In the genomic region with DNA sequence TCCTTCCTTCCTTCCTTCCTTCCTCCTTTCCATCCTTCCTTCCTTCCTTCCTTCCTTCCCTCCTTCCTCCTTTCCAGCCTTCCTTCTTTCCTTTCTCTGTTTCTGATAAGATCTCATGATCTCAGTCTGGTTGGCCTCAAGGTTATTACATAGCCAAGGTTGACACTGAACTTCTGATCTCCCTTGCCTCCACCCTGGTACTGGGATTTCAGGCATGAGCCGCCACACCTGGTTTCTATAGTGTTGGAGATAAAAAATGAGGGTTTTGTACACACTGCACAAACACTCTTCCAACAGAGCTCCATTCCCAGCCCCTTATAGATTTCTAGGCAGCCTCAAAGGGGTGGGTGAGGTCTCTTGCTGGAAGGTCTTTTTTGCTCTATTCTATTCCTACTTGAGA, we compare ENCODE assay signal across 26 mouse cellular contexts.
"Had no signal": no experiment of that assay in that cellular context is flagged by ENCODE, and none has a peak within 500 bp of the region (broad histone marks: within the 10 kb centered on the region; RNA-seq: fewer than 3 reads in every experiment).

No protein-coding gene starts in this region.

- H3K36me3 ChIP-seq: heart, embryonic 13.5 days; heart, embryonic 15.5 days; hindbrain, embryonic 10.5 days; hindbrain, embryonic 12.5 days; limb, embryonic 10.5 days; limb, embryonic 12.5 days; liver, embryonic 13.5 days had no signal

- ATAC-seq: hindbrain, embryonic 16.5 days; inflammation-experienced regulatory T-cells, adult 6 months had no signal

- DNase-seq: gastrocnemius, adult 2 months; gastrocnemius, postnatal 10 days; gastrocnemius, postnatal 25 days; heart, adult 2 months; heart, postnatal 14 days; heart, postnatal 4 days; kidney, adult 11 months; kidney, adult 8-10 months; kidney, postnatal 10 days; kidney, postnatal 25 days; kidney, postnatal 4 days; liver; liver, embryonic 13.5 days had no signal

- H3K4me2 ChIP-seq: heart, embryonic 11.5 days; heart, embryonic 13.5 days; heart, embryonic 15.5 days; hindbrain, embryonic 12.5 days; hindbrain, embryonic 14.5 days; limb, embryonic 12.5 days; liver, embryonic 11.5 days; liver, embryonic 13.5 days had no signal

- H3K4me1 ChIP-seq: liver, embryonic 13.5 days had no signal

- H3K9ac ChIP-seq: heart, embryonic 13.5 days; heart, embryonic 15.5 days; hindbrain, embryonic 12.5 days; hindbrain, embryonic 14.5 days; limb, embryonic 12.5 days; liver, embryonic 13.5 days had no signal

- H3K9me3 ChIP-seq: heart, embryonic 13.5 days; heart, embryonic 15.5 days; hindbrain, embryonic 10.5 days; hindbrain, embryonic 12.5 days; limb, embryonic 10.5 days; limb, embryonic 12.5 days; liver, embryonic 13.5 days had no signal

- H3K27ac ChIP-seq: gastrocnemius, adult 2 months; heart, adult 2 months; heart, embryonic 13.5 days; heart, embryonic 15.5 days; hindbrain, embryonic 10.5 days; hindbrain, embryonic 12.5 days; hindbrain, embryonic 14.5 days; layer of hippocampus, adult 2 months; left cerebral cortex, adult 2 months; limb, embryonic 10.5 days; limb, embryonic 12.5 days; liver, embryonic 13.5 days had no signal

- H3K4me3 ChIP-seq: gastrocnemius, adult 2 months; heart, adult 2 months; heart, embryonic 13.5 days; heart, embryonic 15.5 days; hindbrain, embryonic 10.5 days; hindbrain, embryonic 12.5 days; layer of hippocampus, adult 2 months; left cerebral cortex, adult 2 months; limb, embryonic 10.5 days; limb, embryonic 12.5 days; liver, embryonic 13.5 days had no signal

- H3K27me3 ChIP-seq: heart, embryonic 13.5 days; heart, embryonic 15.5 days; hindbrain, embryonic 12.5 days; liver, embryonic 13.5 days had no signal
